Mouse (Mus musculus): ENCODE measurements at regions not wholly inside any gene's neighbourhood (a gene's known extent, or its start where the extent isn't known, plus 50 kb on each side); places are given as distances from the start of the nearest gene placed in this dataset.

GRCm38 (mm10) chr12:93006844-93007365 lies 1157.9 kb upstream of the Sel1l start:
- TF ChIP-seq POLR2A (IDR thresholded peaks at IDR 0.05; ENCODE audit: borderline replicate concordance, low read depth, low read length) (no peak), CTCF (IDR thresholded peaks at IDR 0.05; ENCODE audit: low read depth, low read length) (no peak)
